Mouse (Mus musculus) intestine, embryonic 15.5 days (tissue): ENCODE measurements at regions not wholly inside any gene's neighbourhood (a gene's known extent, or its start where the extent isn't known, plus 50 kb on each side); places are given as distances from the start of the nearest gene placed in this dataset.

ENCODE experiments used
- ATAC-seq: fragments of 200-750 bp; cut with Nextera tagmentation; 2 replicates; pipeline ENCODE4 v1.8.0; 2017; ENCODE audit warnings: moderate TSS enrichment, moderate library complexity
- H3K27ac ChIP-seq: fragments of 300-500 bp; sonication (generic); 2 replicates; pipeline ENCODE4 v1.5.1; 2015; ENCODE audit warnings: mild to moderate bottlenecking, inconsistent platforms
- H3K27me3 ChIP-seq: fragments of 300-500 bp; sonication (generic); replicated peaks from 2 replicates; pipeline ENCODE4 v1.6.1; 2015; ENCODE audit warnings: inconsistent platforms
- H3K36me3 ChIP-seq: fragments of 300-500 bp; sonication (generic); 2 replicates; pipeline ENCODE4 v1.6.1; 2015; ENCODE audit warnings: inconsistent platforms
- H3K4me1 ChIP-seq: fragments of 300-500 bp; sonication (generic); replicated peaks from 2 replicates; pipeline ENCODE4 v1.6.1; 2015; ENCODE audit warnings: inconsistent platforms
- H3K4me2 ChIP-seq: fragments of 300-500 bp; sonication (generic); replicated peaks from 2 replicates; pipeline ENCODE4 v1.6.1; 2015; ENCODE audit warnings: mild to moderate bottlenecking, inconsistent platforms
- H3K4me3 ChIP-seq: fragments of 300-500 bp; sonication (generic); replicated peaks from 2 replicates; pipeline ENCODE4 v1.5.1; 2015; ENCODE audit warnings: inconsistent platforms
- H3K9ac ChIP-seq: fragments of 300-500 bp; sonication (generic); 2 replicates; pipeline ENCODE4 v1.6.1; 2015; ENCODE audit warnings: inconsistent platforms
- H3K9me3 ChIP-seq: fragments of 300-500 bp; sonication (generic); 2 replicates; pipeline ENCODE4 v1.6.1; 2016; ENCODE audit warnings: inconsistent platforms
- WGBS: fragments of 180-500 bp; shearing (Covaris S2); methylation state at CpG from one replicate; pipeline ENCODE4 v1.1.7; 2015; 5-methylcytosine and 5-hydroxymethylcytosine counted together

DNA sequence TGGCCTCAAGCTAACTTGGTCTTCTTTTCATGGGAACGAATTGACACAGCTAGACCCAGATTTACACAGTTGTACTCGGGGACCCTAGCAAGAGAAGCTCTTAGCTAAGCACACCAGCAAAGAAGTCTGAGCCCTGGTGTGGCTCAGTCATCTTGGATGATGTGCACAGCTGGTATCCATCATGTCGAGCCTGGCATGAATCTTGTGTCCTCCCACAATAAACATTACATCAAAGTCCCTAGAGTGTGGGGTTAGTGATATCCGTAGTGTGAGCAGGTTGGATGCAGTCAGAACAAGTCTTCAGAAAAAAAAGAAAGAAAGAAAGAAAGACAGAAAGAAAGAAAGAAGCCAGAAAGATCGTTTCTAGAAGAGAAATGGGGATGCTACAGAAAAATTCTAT, 52.1 kb upstream of the Hmcn1 start:
- Histone ChIP-seq H3K9me3 (no peaks in the 10 kb centered on the region), H3K36me3 (no peaks in the 10 kb centered on the region), H3K9ac (no peak overlapping the region), H3K4me3 (no peak overlapping the region), H3K4me1 (no peaks in the 10 kb centered on the region), H3K27ac (no peak overlapping the region), H3K27me3 (no peaks in the 10 kb centered on the region), H3K4me2 (no peak overlapping the region)
- 43% methylated on average over 5 of the region's 5 CpGs for WGBS
- no peak for ATAC-seq

GRCm38 (mm10) chr1:151046626-151047025, 53.4 kb upstream of the Hmcn1 start:
- no peak overlapping the region for H3K9ac ChIP-seq
- no peak overlapping the region for H3K4me2 ChIP-seq
- H3K27ac ChIP-seq: no peak overlapping the region
- H3K36me3 ChIP-seq: no peaks in the 10 kb centered on the region
- no peaks in the 10 kb centered on the region for H3K9me3 ChIP-seq
- no peak for ATAC-seq
- no peaks in the 10 kb centered on the region for H3K4me1 ChIP-seq
- no peaks in the 10 kb centered on the region for H3K27me3 ChIP-seq
- 52% methylated on average over 7 of the region's 7 CpGs for WGBS
- H3K4me3 ChIP-seq: no peak overlapping the region

GRCm38 (mm10) chr1:151049726-151050506, 56.7 kb upstream of the Hmcn1 start:
- H3K9ac ChIP-seq: no peak overlapping the region
- no peaks in the 10 kb centered on the region for H3K36me3 ChIP-seq
- H3K4me2 ChIP-seq: no peak overlapping the region
- no peaks in the 10 kb centered on the region for H3K9me3 ChIP-seq
- H3K27ac ChIP-seq: no peak overlapping the region
- no peak overlapping the region for H3K4me3 ChIP-seq
- H3K27me3 ChIP-seq: no peaks in the 10 kb centered on the region
- no peaks in the 10 kb centered on the region for H3K4me1 ChIP-seq
- 69% methylated on average over 19 of the region's 19 CpGs for WGBS
- ATAC-seq: peak; percentile 36

GRCm38 (mm10) chr1:151050507-151050816, 57.2 kb upstream of the Hmcn1 start:
- WGBS: 74% methylated on average over 3 of the region's 3 CpGs
- no peak overlapping the region for H3K4me3 ChIP-seq

DNA sequence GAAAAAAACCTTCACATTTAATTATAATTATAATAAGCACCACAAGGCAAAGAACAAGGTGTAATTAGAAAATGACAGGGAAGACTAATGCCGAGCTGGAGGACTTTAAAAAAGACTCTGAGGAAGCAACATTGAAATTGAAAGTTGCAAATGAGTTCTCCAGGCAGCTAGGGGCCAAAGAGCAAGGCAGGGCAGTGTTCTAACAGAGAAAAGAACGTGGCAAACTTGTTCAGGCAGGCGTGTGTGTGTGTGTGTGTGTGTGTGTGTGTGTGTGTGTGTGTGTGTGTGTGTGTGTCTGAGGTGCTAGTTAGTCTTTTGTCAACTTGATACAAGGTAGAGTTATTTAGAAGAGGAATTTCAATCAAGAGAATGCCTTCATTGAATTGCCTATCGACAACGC, 60.0 kb upstream of the Hmcn1 start:
- H3K4me3 ChIP-seq: no peak overlapping the region
- H3K4me2 ChIP-seq: no peak overlapping the region
- no peaks in the 10 kb centered on the region for H3K9me3 ChIP-seq
- 56% methylated on average over 5 of the region's 5 CpGs for WGBS
- no peaks in the 10 kb centered on the region for H3K36me3 ChIP-seq
- H3K9ac ChIP-seq: no peak overlapping the region
- 0 out of 2 replicates have a peak, but pooled peaks have one; percentile 42 for ATAC-seq
- H3K27me3 ChIP-seq: no peaks in the 10 kb centered on the region
- H3K27ac ChIP-seq: no peak overlapping the region
- no peaks in the 10 kb centered on the region for H3K4me1 ChIP-seq

More at GRCm38 (mm10) chr1:151050507-151050816, 57.2 kb upstream of the Hmcn1 start:
- no peaks in the 10 kb centered on the region for H3K36me3 ChIP-seq
- H3K4me1 ChIP-seq: no peaks in the 10 kb centered on the region
- H3K4me2 ChIP-seq: no peak overlapping the region
- no peak overlapping the region for H3K27ac ChIP-seq
- no peaks in the 10 kb centered on the region for H3K9me3 ChIP-seq
- no peaks in the 10 kb centered on the region for H3K27me3 ChIP-seq
- H3K9ac ChIP-seq: no peak overlapping the region
- ATAC-seq: peak; percentile 56

DNA sequence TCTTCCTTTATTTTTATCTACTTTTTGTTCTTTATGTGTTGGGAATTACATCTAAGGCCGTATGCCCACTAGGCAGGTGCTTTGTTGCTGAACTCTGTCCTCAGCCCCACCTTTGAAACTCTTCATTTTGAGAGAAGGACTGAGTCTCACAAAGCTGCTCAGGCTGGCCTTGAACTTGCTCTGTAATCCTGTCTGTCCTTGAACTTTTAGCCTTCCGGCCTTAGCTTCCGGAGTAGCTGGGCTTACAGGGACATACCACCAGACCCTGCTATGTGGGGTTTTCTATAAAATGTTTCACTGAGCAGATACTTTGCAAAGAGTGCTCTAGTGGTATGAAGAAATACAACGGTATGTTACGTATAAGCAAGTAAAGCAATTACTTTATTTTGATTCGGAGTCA, 62.2 kb upstream of the Hmcn1 start:
- H3K4me3 ChIP-seq: no peak overlapping the region
- H3K27me3 ChIP-seq: no peaks in the 10 kb centered on the region
- no peak overlapping the region for H3K27ac ChIP-seq
- ATAC-seq: no peak
- H3K9me3 ChIP-seq: no peaks in the 10 kb centered on the region
- H3K4me1 ChIP-seq: no peaks in the 10 kb centered on the region
- no peak overlapping the region for H3K4me2 ChIP-seq
- no peak overlapping the region for H3K9ac ChIP-seq
- no peaks in the 10 kb centered on the region for H3K36me3 ChIP-seq
- 88% methylated on average over 6 of the region's 6 CpGs for WGBS

GRCm38 (mm10) chr1:151059546-151060136, 66.4 kb upstream of the Hmcn1 start:
- H3K4me1 ChIP-seq: 0 out of 2 replicates have a peak, but pooled peaks cover 3% of the 10 kb centered on the region
- 83% methylated on average over 4 of the region's 4 CpGs for WGBS
- no peak overlapping the region for H3K9ac ChIP-seq
- no peaks in the 10 kb centered on the region for H3K27me3 ChIP-seq
- H3K4me2 ChIP-seq: no peak overlapping the region
- no peak overlapping the region for H3K4me3 ChIP-seq
- no peak for ATAC-seq
- H3K27ac ChIP-seq: no peak overlapping the region
- no peaks in the 10 kb centered on the region for H3K9me3 ChIP-seq
- no peaks in the 10 kb centered on the region for H3K36me3 ChIP-seq

GRCm38 (mm10) chr1:151065090-151065567, 71.9 kb upstream of the Hmcn1 start:
- H3K9ac ChIP-seq: no peak overlapping the region
- H3K9me3 ChIP-seq: no peaks in the 10 kb centered on the region
- H3K36me3 ChIP-seq: no peaks in the 10 kb centered on the region
- WGBS: 69% methylated on average over 9 of the region's 9 CpGs
- H3K27ac ChIP-seq: no peak overlapping the region
- no peak overlapping the region for H3K4me2 ChIP-seq
- H3K4me1 ChIP-seq: peaks cover 3% of the 10 kb centered on the region; the same call in 1 of the 2 replicates
- no peak for ATAC-seq
- no peak overlapping the region for H3K4me3 ChIP-seq
- H3K27me3 ChIP-seq: no peaks in the 10 kb centered on the region

DNA sequence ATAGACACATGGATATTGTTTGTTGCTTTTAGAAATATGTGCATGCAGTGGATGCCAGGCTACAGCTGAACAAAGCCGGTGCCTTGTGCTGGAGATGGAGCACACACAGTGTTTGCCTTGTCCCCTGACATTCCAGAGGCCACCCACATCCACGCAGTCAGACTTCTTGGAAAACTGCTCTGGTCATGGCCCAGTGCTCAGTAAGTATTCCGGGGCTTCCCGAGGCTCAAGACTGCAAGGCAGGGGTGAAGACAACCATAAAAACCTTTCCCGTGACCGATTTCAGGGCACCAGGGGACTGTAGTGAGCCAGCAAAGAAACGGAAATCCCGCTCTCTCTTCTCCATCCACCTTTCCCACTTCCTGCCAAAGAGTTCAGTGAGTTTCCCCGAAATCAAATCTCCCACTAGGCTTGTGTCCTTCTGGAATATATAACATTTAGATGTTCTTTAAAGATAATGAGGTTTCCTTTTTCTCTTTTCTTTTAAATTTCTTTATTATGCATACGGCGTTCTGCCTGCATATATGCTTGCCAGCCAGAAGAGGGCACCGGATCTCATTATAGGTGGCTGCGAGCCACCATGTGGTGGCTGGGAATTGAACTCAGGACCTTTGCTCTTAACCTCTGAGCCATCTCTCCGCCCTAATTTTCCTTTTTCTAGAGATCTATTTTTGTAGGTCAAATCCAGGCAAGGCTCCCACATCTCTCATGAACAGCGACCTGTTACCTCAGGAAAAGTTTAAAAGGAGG, 73.3 kb upstream of the Hmcn1 start:
- no peak for ATAC-seq
- Histone ChIP-seq H3K36me3 (no peaks in the 10 kb centered on the region), H3K9ac (no peak overlapping the region), H3K9me3 (no peaks in the 10 kb centered on the region), H3K4me3 (no peak overlapping the region), H3K27me3 (no peaks in the 10 kb centered on the region), H3K4me1 (peaks cover 3% of the 10 kb centered on the region; the same call in 1 of the 2 replicates), H3K27ac (no peak overlapping the region), H3K4me2 (no peak overlapping the region)
- 75% methylated on average over 15 of the region's 15 CpGs for WGBS

DNA sequence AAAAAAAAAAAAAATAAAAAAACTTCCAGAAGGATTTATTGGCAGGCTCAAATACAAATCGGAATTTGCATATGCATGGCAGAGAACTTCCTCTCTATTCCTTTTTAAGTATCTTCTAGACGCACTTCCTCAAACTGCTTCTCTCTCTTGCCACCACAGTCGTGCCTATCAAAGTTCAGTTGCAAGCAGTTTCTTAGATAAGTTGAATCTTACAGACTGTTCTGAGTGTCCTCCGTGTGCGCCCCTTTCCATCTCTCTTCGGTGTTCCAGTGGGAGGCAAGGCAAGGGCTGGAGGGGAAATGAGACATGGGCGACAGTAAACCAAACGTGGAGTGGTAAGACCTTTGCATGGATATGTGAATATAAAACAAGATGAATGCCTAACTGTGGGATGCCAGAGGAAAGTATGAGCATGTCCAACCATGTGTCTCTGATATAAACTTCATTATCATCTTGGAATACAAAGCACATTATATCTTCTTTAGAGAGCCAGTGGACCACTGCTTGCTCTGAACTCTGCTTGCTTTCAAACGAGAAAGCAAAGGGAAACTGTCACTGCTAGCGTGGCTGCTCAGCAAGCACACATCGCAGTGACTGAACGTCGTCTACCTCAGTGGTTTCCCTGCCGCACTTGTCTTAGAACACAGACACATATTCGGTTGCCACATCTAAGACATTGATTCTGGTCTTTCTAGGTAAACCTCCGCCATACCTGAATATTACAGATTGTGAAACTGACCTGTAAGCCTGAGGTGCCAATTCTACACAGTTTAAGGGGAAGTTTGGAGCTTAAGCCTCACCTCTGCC, 81.5 kb upstream of the Hmcn1 start:
- no peaks in the 10 kb centered on the region; the same call in 1 of the 2 replicates for H3K4me1 ChIP-seq
- no peak overlapping the region for H3K4me3 ChIP-seq
- no peaks in the 10 kb centered on the region for H3K27me3 ChIP-seq
- WGBS: 90% methylated on average over 16 of the region's 16 CpGs
- no peaks in the 10 kb centered on the region for H3K36me3 ChIP-seq
- no peak overlapping the region for H3K4me2 ChIP-seq
- H3K27ac ChIP-seq: no peak overlapping the region
- no peak overlapping the region for H3K9ac ChIP-seq
- H3K9me3 ChIP-seq: no peaks in the 10 kb centered on the region
- ATAC-seq: no peak

DNA sequence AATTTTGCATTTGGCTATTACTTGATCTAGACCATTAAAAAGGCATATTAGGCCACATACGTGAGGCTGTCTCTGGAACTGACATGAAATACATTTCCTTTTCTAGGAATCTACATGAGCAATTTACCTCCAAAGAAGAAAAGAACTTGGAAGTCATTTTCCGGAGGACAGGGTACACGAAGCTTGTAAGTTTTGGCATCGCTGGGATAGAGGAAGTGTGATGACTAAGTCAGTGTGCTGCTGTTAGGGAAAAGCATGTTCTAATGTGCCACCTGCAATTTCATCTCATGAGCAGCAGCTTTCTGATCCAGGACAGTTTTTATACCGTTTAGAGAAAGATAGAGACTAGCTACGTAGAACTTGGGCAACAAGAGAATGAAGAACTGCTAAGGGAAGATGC, 82.3 kb upstream of the Hmcn1 start:
- Histone ChIP-seq H3K4me2 (no peak overlapping the region), H3K36me3 (no peaks in the 10 kb centered on the region), H3K4me3 (no peak overlapping the region), H3K4me1 (peaks cover 2% of the 10 kb centered on the region; the same call in 1 of the 2 replicates), H3K9ac (no peak overlapping the region), H3K27me3 (no peaks in the 10 kb centered on the region), H3K27ac (no peak overlapping the region), H3K9me3 (no peaks in the 10 kb centered on the region)
- 87% methylated on average over 6 of the region's 6 CpGs for WGBS
- ATAC-seq: no peak
